In the genomic region with DNA sequence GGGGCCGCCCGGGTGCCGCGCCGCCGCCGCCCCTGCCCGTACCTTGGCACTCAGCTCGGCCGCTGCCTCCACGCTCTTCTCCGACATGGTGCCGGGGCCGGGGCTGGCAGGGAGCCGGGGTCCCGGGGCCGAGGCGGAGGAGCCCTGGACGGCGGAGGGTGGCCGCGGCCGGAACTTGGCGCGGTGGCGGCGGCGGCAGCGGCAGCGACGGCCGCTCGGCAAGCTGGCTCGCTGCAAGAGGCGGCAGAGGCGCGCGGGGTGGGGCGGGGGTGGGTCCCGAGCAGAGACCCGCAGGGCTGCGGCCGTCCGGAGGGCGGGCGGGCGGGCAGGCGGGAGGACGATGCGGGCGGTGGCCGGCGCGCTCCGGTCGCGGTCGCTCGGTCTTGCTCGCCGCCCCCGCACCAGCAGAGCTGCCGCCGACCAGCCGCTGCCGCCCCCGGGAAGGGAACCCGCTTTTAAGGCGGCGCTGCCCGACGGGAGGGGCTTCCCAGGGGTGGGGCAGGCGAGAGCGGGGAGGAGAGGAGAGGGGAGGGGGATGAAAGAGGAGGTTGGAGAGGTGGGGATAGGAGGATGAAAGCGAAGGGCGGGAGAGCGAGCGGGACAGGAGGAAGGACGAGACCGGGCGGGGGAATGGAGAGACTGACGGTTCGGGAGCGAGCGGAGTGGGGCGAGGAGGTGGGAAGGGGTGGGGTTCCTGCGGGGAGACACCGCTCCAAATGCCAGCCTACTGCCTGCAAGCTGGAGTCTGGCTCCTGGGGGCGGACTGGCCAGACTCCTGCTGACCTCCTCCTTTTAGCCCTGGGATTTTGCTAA, we compare ENCODE assay signal across 8 mouse cellular contexts. TPM values are rescaled to one million over a fixed set of nuclear protein-coding genes. Genes with fewer than 3 reads are reported as not detected.
DNase-seq lines count a peak whose midpoint lies in the region; ATAC-seq and TF ChIP-seq lines count a peak whose summit lies in the region.

No protein-coding gene starts in this region.

- DNase-seq in adrenal gland, adult 2 months, result peak; percentile 98
- peak; percentile 94 for DNase-seq in embryo, embryonic 11 days
- peak; percentile 81 to 89 for DNase-seq in gastrocnemius, postnatal 36 days
- DNase-seq in left cerebral cortex, postnatal 4 days, result peak; percentile 96
- peak; percentile 98 for DNase-seq in midbrain, embryonic 11.5 days (ENCODE audit: low spot score, missing footprints)
- DNase-seq in spleen, adult 2 months (ENCODE audit: low read depth in 1 of 2, low spot score in 2 of 2), result peak in 1 of 2 experiments; percentile 59
- DNase-seq in c-Kit-positive CD71-positive TER-119-positive erythroid progenitor cells, embryonic 14.5 days (ENCODE audit: low spot score), result no peak

- peaks cover 70% of the 10 kb centered on the region for H3K4me1 ChIP-seq in intestine, embryonic 16.5 days (ENCODE audit: control insufficient read depth, insufficient read depth, low read length)
- H3K4me1 ChIP-seq in midbrain, embryonic 11.5 days (ENCODE audit: control insufficient read depth, insufficient read depth, low read length), result peaks cover 47% of the 10 kb centered on the region
- peaks cover 9% of the 10 kb centered on the region; the same call in 1 of the 2 replicates for H3K4me1 ChIP-seq in spleen, adult 2 months (ENCODE audit: control insufficient read depth, insufficient read depth, insufficient read length)

- H3K4me3 ChIP-seq in intestine, embryonic 16.5 days (ENCODE audit: low read length), result peak overlapping the region; percentile 93
- peak overlapping the region; percentile 96 for H3K4me3 ChIP-seq in midbrain, embryonic 11.5 days (ENCODE audit: low read depth, low read length)
- H3K4me3 ChIP-seq in spleen, adult 2 months (ENCODE audit: extremely low read depth, insufficient read depth, insufficient read length), result peak overlapping the region; percentile 82

- no peaks in the 10 kb centered on the region for H3K27me3 ChIP-seq in intestine, embryonic 16.5 days (replicated peaks; ENCODE audit: control insufficient read depth, insufficient read depth, low read length)
- no peaks in the 10 kb centered on the region for H3K27me3 ChIP-seq in midbrain, embryonic 11.5 days (ENCODE audit: control insufficient read depth, insufficient read depth, low read length)
- H3K27me3 ChIP-seq in spleen, adult 2 months (ENCODE audit: control insufficient read depth, insufficient read depth, low read length), result peaks cover 7% of the 10 kb centered on the region

- peak; percentile 58 for ATAC-seq in intestine, embryonic 16.5 days
- ATAC-seq in midbrain, embryonic 11.5 days (ENCODE audit: low FRiP score), result peak; percentile 63

- whole genome bisulfite sequencing in intestine, embryonic 16.5 days, result under 1% methylated on average over 75 of the region's 89 CpGs
- WGBS in midbrain, embryonic 11.5 days, result under 1% methylated on average over 55 of the region's 89 CpGs
- 1% methylated on average over 80 of the region's 89 CpGs for WGBS in spleen, adult 2 months

- H3K9ac ChIP-seq in intestine, embryonic 16.5 days (ENCODE audit: low read depth, low read length), result peak overlapping the region; percentile 98
- H3K9ac ChIP-seq in midbrain, embryonic 11.5 days (ENCODE audit: low read length), result peak overlapping the region; percentile 97

- no peak for TF ChIP-seq CTCF in spleen, adult 2 months (IDR thresholded peaks at IDR 0.05; ENCODE audit: extremely low read depth, insufficient read depth, insufficient read length, insufficient replicate concordance)

- peak overlapping the region; percentile 69 for H3K4me2 ChIP-seq in intestine, embryonic 16.5 days (ENCODE audit: low read depth, low read length)
- peak overlapping the region; percentile 97 for H3K4me2 ChIP-seq in midbrain, embryonic 11.5 days

- peak; percentile 24; the same call in 1 of the 2 replicates for TF ChIP-seq POLR2A in spleen, adult 2 months (IDR thresholded peaks at IDR 0.05; ENCODE audit: low read depth, low read length)

- intact Hi-C loops in gastrocnemius, postnatal 36 days (cut with DNase I), result loop anchor here (1.0 to 5.0 kb wide), 2 partner anchors 13 to 60 kb away; a partner anchor contains a TSS
- intact Hi-C loops in left cerebral cortex, postnatal 4 days (cut with DNase I), result loop anchor here (2.0 kb wide), 1 partner anchor 61 kb away; a partner anchor contains a TSS

- H3K9me3 ChIP-seq in intestine, embryonic 16.5 days (ENCODE audit: control insufficient read depth, low read length), result no peaks in the 10 kb centered on the region
- H3K9me3 ChIP-seq in midbrain, embryonic 11.5 days (ENCODE audit: control insufficient read depth, low read length), result no peaks in the 10 kb centered on the region

- H3K36me3 ChIP-seq in intestine, embryonic 16.5 days (ENCODE audit: control insufficient read depth, insufficient read depth, low read length), result peaks cover 17% of the 10 kb centered on the region
- peaks cover 6% of the 10 kb centered on the region; the same call in 1 of the 2 replicates for H3K36me3 ChIP-seq in midbrain, embryonic 11.5 days (ENCODE audit: control insufficient read depth, insufficient read depth, low read length)
- H3K36me3 ChIP-seq in spleen, adult 2 months (ENCODE audit: control insufficient read depth, insufficient read depth, low read length), result peaks cover 5% of the 10 kb centered on the region; the same call in 1 of the 2 replicates

- peak overlapping the region; percentile 99 for H3K27ac ChIP-seq in intestine, embryonic 16.5 days (ENCODE audit: low read length)
- H3K27ac ChIP-seq in midbrain, embryonic 11.5 days (ENCODE audit: low read depth, low read length), result peak overlapping the region; percentile 99
- H3K27ac ChIP-seq in spleen, adult 2 months (ENCODE audit: insufficient read depth, low read length), result peak overlapping the region; percentile 72

RNA-seq across cellular contexts. Expression of a gene that starts 2.2 kb away (rescaled TPM):
- 100 to 1,000 TPM; 828 to 858 TPM for total RNA-seq in adrenal gland, adult 2 months (2021)
- 2,208 and 2,873 TPM in 2 replicates for polyA plus RNA-seq in adrenal gland, adult 2 months (2012; rRNA removed)
- 100 to 1,000 TPM; 101 to 129 TPM for total RNA-seq in gastrocnemius, postnatal 36 days (2021)
- 87.8 and 173 TPM in 2 replicates for polyA plus RNA-seq in intestine, embryonic 16.5 days (2015; fragmentation: Nextera tagmentation; extraction: Ambion mirVana)
- 1,000 to 10,000 TPM; 1,603 to 1,633 TPM for total RNA-seq in left cerebral cortex, postnatal 4 days (2021)
- polyA plus RNA-seq in midbrain, embryonic 11.5 days (2014; fragmentation: Nextera tagmentation; extraction: Ambion mirVana), result 258 and 288 TPM in 2 replicates
- polyA plus RNA-seq in spleen, adult 2 months (2012; rRNA removed), result 450 and 549 TPM in 2 replicates

RNA-seq across cellular contexts. Expression of a gene that starts 6.2 kb away (rescaled TPM):
- 1 to 10 TPM; 1.1 to 1.5 TPM for total RNA-seq in adrenal gland, adult 2 months (2021)
- polyA plus RNA-seq in adrenal gland, adult 2 months (2012; rRNA removed), result 2.1 and 2.5 TPM in 2 replicates
- total RNA-seq in gastrocnemius, postnatal 36 days (2021), result under 1 TPM in 1 of 2 experiments, not detected in 1; 0.25 TPM
- 1.9 TPM in 2 replicates for polyA plus RNA-seq in intestine, embryonic 16.5 days (2015; fragmentation: Nextera tagmentation; extraction: Ambion mirVana)
- 1 to 10 TPM; 1.7 to 2.3 TPM for total RNA-seq in left cerebral cortex, postnatal 4 days (2021)
- polyA plus RNA-seq in midbrain, embryonic 11.5 days (2014; fragmentation: Nextera tagmentation; extraction: Ambion mirVana), result 0.88 and 2.4 TPM in 2 replicates
- polyA plus RNA-seq in spleen, adult 2 months (2012; rRNA removed), result 10.9 and 18.2 TPM in 2 replicates

RNA-seq across cellular contexts. Expression of a gene that starts 13.5 kb away (rescaled TPM):
- 100 to 1,000 TPM; 269 to 320 TPM for total RNA-seq in adrenal gland, adult 2 months (2021)
- polyA plus RNA-seq in adrenal gland, adult 2 months (2012; rRNA removed), result 390 and 451 TPM in 2 replicates
- 100 to 1,000 TPM; 201 to 209 TPM for total RNA-seq in gastrocnemius, postnatal 36 days (2021)
- 296 and 299 TPM in 2 replicates for polyA plus RNA-seq in intestine, embryonic 16.5 days (2015; fragmentation: Nextera tagmentation; extraction: Ambion mirVana)
- total RNA-seq in left cerebral cortex, postnatal 4 days (2021), result 100 to 1,000 TPM; 467 to 469 TPM
- 430 and 435 TPM in 2 replicates for polyA plus RNA-seq in midbrain, embryonic 11.5 days (2014; fragmentation: Nextera tagmentation; extraction: Ambion mirVana)
- polyA plus RNA-seq in spleen, adult 2 months (2012; rRNA removed), result 125 and 140 TPM in 2 replicates

RNA-seq across cellular contexts. Expression of a gene that starts 29.7 kb away (rescaled TPM):
- total RNA-seq in adrenal gland, adult 2 months (2021), result under 1 TPM; 0.31 to 0.55 TPM
- 0.52 and 0.61 TPM in 2 replicates for polyA plus RNA-seq in adrenal gland, adult 2 months (2012; rRNA removed)
- 1 to 10 TPM in 1 of 2 experiments, not detected in 1; 2.8 TPM for total RNA-seq in gastrocnemius, postnatal 36 days (2021)
- polyA plus RNA-seq in intestine, embryonic 16.5 days (2015; fragmentation: Nextera tagmentation; extraction: Ambion mirVana), result 0.44 and 0.70 TPM in 2 replicates
- total RNA-seq in left cerebral cortex, postnatal 4 days (2021), result 1 to 10 TPM in 1 of 2 experiments, under 1 TPM in 1; 0.52 to 1.2 TPM
- not detected in 2 replicates for polyA plus RNA-seq in midbrain, embryonic 11.5 days (2014; fragmentation: Nextera tagmentation; extraction: Ambion mirVana)
- 34.2 and 35.9 TPM in 2 replicates for polyA plus RNA-seq in spleen, adult 2 months (2012; rRNA removed)

RNA-seq across cellular contexts. Expression of a gene that starts 47.6 kb away (rescaled TPM):
- 100 to 1,000 TPM; 128 to 152 TPM for total RNA-seq in adrenal gland, adult 2 months (2021)
- 220 and 384 TPM in 2 replicates for polyA plus RNA-seq in adrenal gland, adult 2 months (2012; rRNA removed)
- 100 to 1,000 TPM in 1 of 2 experiments, 10 to 100 TPM in 1; 98.3 to 107 TPM for total RNA-seq in gastrocnemius, postnatal 36 days (2021)
- 170 and 176 TPM in 2 replicates for polyA plus RNA-seq in intestine, embryonic 16.5 days (2015; fragmentation: Nextera tagmentation; extraction: Ambion mirVana)
- 10 to 100 TPM; 67.8 to 72.6 TPM for total RNA-seq in left cerebral cortex, postnatal 4 days (2021)
- polyA plus RNA-seq in midbrain, embryonic 11.5 days (2014; fragmentation: Nextera tagmentation; extraction: Ambion mirVana), result 105 and 112 TPM in 2 replicates
- polyA plus RNA-seq in spleen, adult 2 months (2012; rRNA removed), result 106 and 116 TPM in 2 replicates
